ENCODE assay signal across 8 mouse cellular contexts in genomic region chr6:122556959-122557561, GRCm38 (mm10). TPM values are rescaled to one million over a fixed set of nuclear protein-coding genes. Genes with fewer than 3 reads are reported as not detected.
DNase-seq lines count a peak whose midpoint lies in the region; ATAC-seq lines count a peak whose summit lies in the region.

No protein-coding gene starts in this region.

- 24% methylated on average over 15 of the region's 15 CpGs for WGBS in forebrain, embryonic 16.5 days
- 24% methylated on average over 15 of the region's 15 CpGs for WGBS in hindbrain, embryonic 15.5 days
- 26% methylated on average over 15 of the region's 15 CpGs for WGBS in midbrain, embryonic 10.5 days

- no peaks in the 10 kb centered on the region for H3K27me3 ChIP-seq in forebrain, embryonic 16.5 days (replicated peaks; ENCODE audit: control insufficient read depth, insufficient read depth, low read length)
- 0 out of 2 replicates have a peak, but pooled peaks cover 2% of the 10 kb centered on the region for H3K27me3 ChIP-seq in hindbrain, embryonic 15.5 days
- peaks cover 14% of the 10 kb centered on the region; the same call in 1 of the 2 replicates for H3K27me3 ChIP-seq in midbrain, embryonic 10.5 days (ENCODE audit: low read depth, poor library complexity, severe bottlenecking)

- no peaks in the 10 kb centered on the region for H3K9me3 ChIP-seq in forebrain, embryonic 16.5 days (ENCODE audit: control insufficient read depth, low read length)
- no peaks in the 10 kb centered on the region for H3K9me3 ChIP-seq in hindbrain, embryonic 15.5 days
- H3K9me3 ChIP-seq in midbrain, embryonic 10.5 days (replicated peaks): no peaks in the 10 kb centered on the region

- no peak overlapping the region for H3K9ac ChIP-seq in forebrain, embryonic 16.5 days (replicated peaks; ENCODE audit: low read depth, low read length)
- no peak overlapping the region for H3K9ac ChIP-seq in hindbrain, embryonic 15.5 days

- H3K27ac ChIP-seq in forebrain, embryonic 16.5 days (ENCODE audit: low read length): no peak overlapping the region
- no peak overlapping the region for H3K27ac ChIP-seq in hindbrain, embryonic 15.5 days (replicated peaks)
- H3K27ac ChIP-seq in midbrain, embryonic 10.5 days (replicated peaks): no peak overlapping the region

- DNase-seq in gastrocnemius, adult 18-20 months (ENCODE audit: low spot score): peak; percentile 58
- DNase-seq in gastrocnemius, adult 8-10 months (ENCODE audit: low spot score in 2 of 2): no peak
- DNase-seq in c-Kit-positive CD71-positive TER-119-positive erythroid progenitor cells, embryonic 14.5 days (ENCODE audit: low spot score): peak; percentile 50
- DNase-seq in left cerebral cortex, adult 11 months (ENCODE audit: low spot score): peak; percentile 43
- DNase-seq in midbrain, embryonic 10.5 days (ENCODE audit: low spot score): peak; percentile 44
- peak; percentile 78 for DNase-seq in right cerebral cortex, postnatal 4 days

- no peaks in the 10 kb centered on the region for H3K36me3 ChIP-seq in forebrain, embryonic 16.5 days (ENCODE audit: control insufficient read depth, insufficient read depth)
- no peaks in the 10 kb centered on the region for H3K36me3 ChIP-seq in hindbrain, embryonic 15.5 days
- no peaks in the 10 kb centered on the region for H3K36me3 ChIP-seq in midbrain, embryonic 10.5 days

- peak; percentile 13; the same call in 1 of the 2 replicates for ATAC-seq in forebrain, embryonic 16.5 days
- ATAC-seq in hindbrain, embryonic 15.5 days (ENCODE audit: low FRiP score, low read depth): peak; percentile 35; the same call in 1 of the 2 replicates

- H3K4me1 ChIP-seq in forebrain, embryonic 16.5 days (replicated peaks; ENCODE audit: control insufficient read depth, insufficient read depth, low read length): peaks cover 8% of the 10 kb centered on the region
- H3K4me1 ChIP-seq in hindbrain, embryonic 15.5 days (replicated peaks): 0 out of 2 replicates have a peak, but pooled peaks cover 9% of the 10 kb centered on the region
- H3K4me1 ChIP-seq in midbrain, embryonic 10.5 days: peaks cover 16% of the 10 kb centered on the region

- peak overlapping the region; percentile 50 for H3K4me2 ChIP-seq in forebrain, embryonic 16.5 days (ENCODE audit: low read length)
- peak overlapping the region; percentile 50 for H3K4me2 ChIP-seq in hindbrain, embryonic 15.5 days

- peak overlapping the region; percentile 30 for H3K4me3 ChIP-seq in forebrain, embryonic 16.5 days (replicated peaks; ENCODE audit: low read length)
- peak overlapping the region; percentile 26 for H3K4me3 ChIP-seq in hindbrain, embryonic 15.5 days
- peak overlapping the region; percentile 18; the same call in 1 of the 2 replicates for H3K4me3 ChIP-seq in midbrain, embryonic 10.5 days

RNA-seq across cellular contexts. Expression of gene Aicda, which starts 3.5 kb away (rescaled TPM):
- total RNA-seq in gastrocnemius, adult 18-20 months (2021): not detected
- not detected for total RNA-seq in gastrocnemius, adult 8-10 months (2022)
- polyA plus RNA-seq in forebrain, embryonic 16.5 days (2015; fragmentation: Nextera tagmentation; extraction: Ambion mirVana): 0.20 and 0.30 TPM in 2 replicates
- polyA plus RNA-seq in hindbrain, embryonic 15.5 days (2015; fragmentation: Nextera tagmentation; extraction: Ambion mirVana): 0.25 and 0.77 TPM in 2 replicates
- polyA plus RNA-seq in midbrain, embryonic 10.5 days (2016; fragmentation: Nextera tagmentation; extraction: Ambion mirVana): not detected in 2 replicates

RNA-seq across cellular contexts. Expression of gene Apobec1, which starts 45.2 kb away (rescaled TPM):
- 1 to 10 TPM in 1 of 2 experiments, under 1 TPM in 1; 0.80 to 1.1 TPM for total RNA-seq in gastrocnemius, adult 18-20 months (2021)
- 1 to 10 TPM in 3 of 4 experiments, under 1 TPM in 1; 0.53 to 1.8 (median 1.3) TPM for total RNA-seq in gastrocnemius, adult 8-10 months (2022)
- polyA plus RNA-seq in forebrain, embryonic 16.5 days (2015; fragmentation: Nextera tagmentation; extraction: Ambion mirVana): 4.4 and 4.9 TPM in 2 replicates
- 1.4 and 2.4 TPM in 2 replicates for polyA plus RNA-seq in hindbrain, embryonic 15.5 days (2015; fragmentation: Nextera tagmentation; extraction: Ambion mirVana)
- polyA plus RNA-seq in midbrain, embryonic 10.5 days (2016; fragmentation: Nextera tagmentation; extraction: Ambion mirVana): 1.6 and 1.7 TPM in 2 replicates

RNA-seq across cellular contexts. Expression of gene Mfap5, which starts 51.4 kb away (rescaled TPM):
- 10 to 100 TPM; 17.1 to 24.2 TPM for total RNA-seq in gastrocnemius, adult 18-20 months (2021)
- 10 to 100 TPM in 3 of 4 experiments, 1 to 10 TPM in 1; 9.2 to 17.7 (median 13.8) TPM for total RNA-seq in gastrocnemius, adult 8-10 months (2022)
- polyA plus RNA-seq in forebrain, embryonic 16.5 days (2015; fragmentation: Nextera tagmentation; extraction: Ambion mirVana): 1.7 and 3.1 TPM in 2 replicates
- 2.8 and 3.5 TPM in 2 replicates for polyA plus RNA-seq in hindbrain, embryonic 15.5 days (2015; fragmentation: Nextera tagmentation; extraction: Ambion mirVana)
- polyA plus RNA-seq in midbrain, embryonic 10.5 days (2016; fragmentation: Nextera tagmentation; extraction: Ambion mirVana): 0.72 and 0.99 TPM in 2 replicates

RNA-seq across cellular contexts. Expression of gene Gdf3, which starts 52.8 kb away (rescaled TPM):
- not detected for total RNA-seq in gastrocnemius, adult 18-20 months (2021)
- total RNA-seq in gastrocnemius, adult 8-10 months (2022): not detected
- not detected in 2 replicates for polyA plus RNA-seq in forebrain, embryonic 16.5 days (2015; fragmentation: Nextera tagmentation; extraction: Ambion mirVana)
- 0.06 TPM in 1 of 2 replicates, not detected in the other for polyA plus RNA-seq in hindbrain, embryonic 15.5 days (2015; fragmentation: Nextera tagmentation; extraction: Ambion mirVana)
- 0.06 and 0.09 TPM in 2 replicates for polyA plus RNA-seq in midbrain, embryonic 10.5 days (2016; fragmentation: Nextera tagmentation; extraction: Ambion mirVana)

RNA-seq across cellular contexts. Expression of gene Rimklb, which starts 58.5 kb away (rescaled TPM):
- total RNA-seq in gastrocnemius, adult 18-20 months (2021): under 1 TPM; 0.21 to 0.38 TPM
- total RNA-seq in gastrocnemius, adult 8-10 months (2022): 1 to 10 TPM in 1 of 4 experiments, under 1 TPM in 2, not detected in 1; 0.22 to 1.3 (median 0.80) TPM
- 97.3 and 97.9 TPM in 2 replicates for polyA plus RNA-seq in forebrain, embryonic 16.5 days (2015; fragmentation: Nextera tagmentation; extraction: Ambion mirVana)
- 106 and 111 TPM in 2 replicates for polyA plus RNA-seq in hindbrain, embryonic 15.5 days (2015; fragmentation: Nextera tagmentation; extraction: Ambion mirVana)
- 39.1 and 54.1 TPM in 2 replicates for polyA plus RNA-seq in midbrain, embryonic 10.5 days (2016; fragmentation: Nextera tagmentation; extraction: Ambion mirVana)

Comparison
In these comparisons a context has a peak if more than half of its experiments do, and no peak if none do; other contexts are left out.
1. DNase-seq: peak in gastrocnemius, adult 18-20 months (single experiment), c-Kit-positive CD71-positive TER-119-positive erythroid progenitor cells, embryonic 14.5 days (single experiment), left cerebral cortex, adult 11 months (single experiment), midbrain, embryonic 10.5 days (single experiment) and right cerebral cortex, postnatal 4 days (single experiment); none in gastrocnemius, adult 8-10 months (0 of 2).
2. Peak in every context shown above with its lines, with median percentiles within 50 percentile points of each other: H3K4me3 ChIP-seq.